Mouse (Mus musculus): ENCODE measurements around the gene Cnpy3. TPM values are rescaled to one million over a fixed set of nuclear protein-coding genes. Genes with fewer than 3 reads are reported as not detected.
"Not testable (repeated sequence)": the region's sequence is repeated elsewhere in the genome, so short reads cannot be mapped to it uniquely, and the experiment has no call there.

Gene Cnpy3
- 34.9 and 38.8 TPM in 2 replicates for polyA plus RNA-seq (2012; rRNA removed)

- DNase-seq (ENCODE audit: low read depth, low spot score) = peak; percentile 79
These were observed at the start of gene Cnpy3 for GRCm38 (mm10) chr17:46751794-46752556. Gene Cnpy3 (minus strand): TSS chr17:46752214.

GRCm38 (mm10) chr17:46801761-46802160, 49.7 kb upstream of the Cnpy3 start:
- DNase-seq (ENCODE audit: low read depth, low spot score) = no peak
- 85% methylated on average over 6 of the region's 6 CpGs for WGBS

More at GRCm38 (mm10) chr17:46751794-46752556, at the start of gene Cnpy3:
- under 1% methylated on average over 58 of the region's 58 CpGs for WGBS

DNA sequence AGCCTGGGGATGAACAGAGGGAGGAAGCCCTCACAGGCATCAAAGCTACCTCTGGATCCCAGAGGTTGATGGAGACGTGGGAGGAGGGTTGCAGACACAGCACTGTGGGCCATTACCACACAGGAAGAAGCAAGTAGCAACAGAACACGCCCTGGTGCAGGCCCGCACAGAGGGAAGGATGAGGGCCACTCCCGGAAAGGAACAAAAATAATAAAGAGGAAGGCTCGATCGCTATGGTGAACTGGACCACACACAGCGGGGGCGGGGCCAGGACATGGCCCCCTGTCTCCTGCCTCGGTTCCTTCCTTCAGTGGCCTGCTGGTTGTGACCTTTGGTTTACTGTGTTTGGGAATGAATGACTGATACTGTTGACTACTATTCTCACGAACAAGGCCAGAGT, 47.7 kb upstream of the Cnpy3 start:
- no peak for DNase-seq (ENCODE audit: low read depth, low spot score)
- 69% methylated on average over 10 of the region's 10 CpGs for WGBS

DNA sequence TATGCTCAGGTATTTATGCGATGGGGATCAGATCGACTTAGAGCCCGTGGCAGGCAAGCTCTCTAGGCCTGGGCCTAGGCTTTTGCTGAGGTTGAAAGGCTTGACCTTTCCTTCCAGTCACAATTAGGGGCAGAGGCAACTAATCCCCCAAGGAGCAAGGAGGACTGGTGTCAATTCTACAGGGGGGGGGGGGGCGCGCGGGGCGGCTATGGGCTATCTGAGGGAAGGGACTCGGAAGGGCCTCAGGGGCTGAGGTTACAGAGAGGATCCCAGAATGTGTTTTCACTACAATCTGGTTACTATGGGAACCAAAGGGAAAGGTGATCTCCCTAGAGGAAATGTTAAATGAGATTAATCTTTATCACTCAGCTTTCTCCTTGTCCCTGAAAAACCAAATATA, 45.4 kb upstream of the Cnpy3 start:
- no peak for DNase-seq (ENCODE audit: low read depth, low spot score)
- 82% methylated on average over 8 of the region's 8 CpGs for WGBS

DNA sequence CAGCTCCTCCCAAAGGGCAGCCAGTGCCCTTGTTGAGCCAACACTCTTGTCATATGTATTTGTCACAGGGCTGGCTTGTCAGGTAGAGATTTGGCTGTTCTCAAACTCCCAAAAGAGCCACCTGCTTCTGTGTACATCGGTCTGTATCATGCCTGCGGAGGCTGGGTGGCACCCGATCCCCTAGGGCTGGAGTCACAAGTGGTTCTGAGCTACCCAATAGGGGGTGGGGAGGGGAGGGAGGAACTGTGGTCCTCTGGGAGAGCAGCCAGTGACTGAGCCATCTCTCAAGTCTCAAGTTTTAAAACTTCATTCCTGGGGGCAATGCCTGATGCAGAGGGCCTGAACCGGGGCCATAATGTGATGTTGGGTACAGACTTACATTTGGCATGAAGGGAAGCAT, 44.7 kb upstream of the Cnpy3 start:
- 89% methylated on average over 4 of the region's 4 CpGs for WGBS
- DNase-seq (ENCODE audit: low read depth, low spot score) = no peak

DNA sequence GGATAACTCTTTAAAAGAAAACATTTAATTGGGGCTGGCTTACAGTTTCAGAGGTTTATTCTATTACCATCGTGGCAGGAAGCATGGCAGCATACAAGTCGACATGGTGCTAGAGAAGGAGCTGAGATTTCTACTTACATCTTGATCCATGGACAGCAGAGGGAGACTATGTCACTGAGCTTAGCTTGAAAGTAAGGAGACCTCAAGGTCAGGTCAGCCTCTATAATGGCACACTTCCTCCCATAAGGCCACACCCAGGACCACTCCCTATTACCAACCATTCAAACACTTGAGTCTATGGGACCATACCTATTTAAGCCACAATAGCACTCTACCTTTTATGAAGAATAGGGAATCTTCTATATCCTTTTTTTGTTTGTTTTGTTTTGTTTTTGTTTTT, 40.9 kb upstream of the Cnpy3 start:
- no peak for DNase-seq (ENCODE audit: low read depth, low spot score)

DNA sequence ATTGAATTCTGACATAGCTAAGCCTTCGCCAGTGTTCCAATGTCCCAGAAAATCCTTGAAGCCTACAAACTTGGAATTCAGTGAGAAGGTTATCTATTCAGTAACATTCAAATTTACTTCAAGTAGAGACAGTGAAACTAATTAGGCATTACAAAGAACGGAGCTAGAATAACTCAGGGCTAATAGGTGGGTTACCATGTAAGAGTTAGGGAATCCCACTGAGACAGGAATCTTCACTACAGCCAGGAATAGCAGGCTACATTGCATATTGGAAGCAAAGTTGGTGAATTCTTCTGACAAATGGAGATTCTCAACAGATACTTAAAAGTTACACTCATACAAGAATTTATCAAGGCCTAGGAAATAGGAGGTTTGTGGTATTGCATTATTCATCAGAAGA, 36.0 kb upstream of the Cnpy3 start:
- 77% methylated on average over 2 of the region's 2 CpGs for WGBS
- not testable (repeated sequence) for DNase-seq (ENCODE audit: low read depth, low spot score)

More for the DNA sequence above, 40.9 kb upstream of the Cnpy3 start:
- WGBS = 81% methylated on average over 2 of the region's 2 CpGs

DNA sequence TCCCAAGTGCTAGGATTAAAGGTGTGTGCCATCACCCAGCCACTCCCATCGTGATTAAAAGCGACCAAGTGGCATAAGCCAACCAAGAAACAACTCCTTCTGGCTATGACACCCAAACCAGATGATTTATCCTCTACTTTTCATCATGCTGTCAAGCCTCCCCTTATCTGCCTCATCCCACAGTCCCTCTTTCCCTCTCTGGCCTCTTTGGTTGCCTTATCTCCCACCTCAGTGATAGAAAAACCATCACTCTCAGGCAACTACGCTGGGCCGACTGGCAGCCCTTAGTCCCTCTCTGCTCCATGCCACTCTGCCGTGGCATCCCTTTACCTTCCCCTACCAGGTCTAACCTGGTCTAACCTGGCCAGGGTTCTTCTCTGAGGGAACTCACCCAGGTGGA, 34.9 kb upstream of the Cnpy3 start:
- no peak for DNase-seq (ENCODE audit: low read depth, low spot score)
- WGBS = 91% methylated on average over 5 of the region's 5 CpGs

GRCm38 (mm10) chr17:46783222-46783565, 31.2 kb upstream of the Cnpy3 start:
- 59% methylated on average over 2 of the region's 2 CpGs for WGBS
- DNase-seq (ENCODE audit: low read depth, low spot score) = no peak

- WGBS = under 1% methylated on average over 44 of the region's 44 CpGs
- DNase-seq (ENCODE audit: low read depth, low spot score) = peak; percentile 80
These were observed 30.6 kb upstream of the Cnpy3 start, which contains the start of gene Rpl7l1 for GRCm38 (mm10) chr17:46782341-46783221. Gene Rpl7l1 (minus strand): TSS chr17:46782672.

GRCm38 (mm10) chr17:46781876-46782275, 29.9 kb upstream of the Cnpy3 start:
- WGBS = under 1% methylated on average over 11 of the region's 11 CpGs

GRCm38 (mm10) chr17:46776087-46776486, 24.1 kb upstream of the Cnpy3 start:
- DNase-seq (ENCODE audit: low read depth, low spot score) = no peak
- WGBS = 26% methylated on average over 3 of the region's 3 CpGs

More at GRCm38 (mm10) chr17:46781876-46782275, 29.9 kb upstream of the Cnpy3 start:
- no peak for DNase-seq (ENCODE audit: low read depth, low spot score)

GRCm38 (mm10) chr17:46775070-46775469, 23.1 kb upstream of the Cnpy3 start:
- WGBS = 82% methylated on average over 9 of the region's 9 CpGs
- no peak for DNase-seq (ENCODE audit: low read depth, low spot score)

GRCm38 (mm10) chr17:46774131-46774472, 22.1 kb upstream of the Cnpy3 start:
- no peak for DNase-seq (ENCODE audit: low read depth, low spot score)
- 42% methylated on average over 2 of the region's 2 CpGs for WGBS

GRCm38 (mm10) chr17:46773278-46774130, 21.5 kb upstream of the Cnpy3 start:
- 7% methylated on average over 20 of the region's 20 CpGs for whole genome bisulfite sequencing
- peak; percentile 51 for DNase-seq (ENCODE audit: low read depth, low spot score)

DNA sequence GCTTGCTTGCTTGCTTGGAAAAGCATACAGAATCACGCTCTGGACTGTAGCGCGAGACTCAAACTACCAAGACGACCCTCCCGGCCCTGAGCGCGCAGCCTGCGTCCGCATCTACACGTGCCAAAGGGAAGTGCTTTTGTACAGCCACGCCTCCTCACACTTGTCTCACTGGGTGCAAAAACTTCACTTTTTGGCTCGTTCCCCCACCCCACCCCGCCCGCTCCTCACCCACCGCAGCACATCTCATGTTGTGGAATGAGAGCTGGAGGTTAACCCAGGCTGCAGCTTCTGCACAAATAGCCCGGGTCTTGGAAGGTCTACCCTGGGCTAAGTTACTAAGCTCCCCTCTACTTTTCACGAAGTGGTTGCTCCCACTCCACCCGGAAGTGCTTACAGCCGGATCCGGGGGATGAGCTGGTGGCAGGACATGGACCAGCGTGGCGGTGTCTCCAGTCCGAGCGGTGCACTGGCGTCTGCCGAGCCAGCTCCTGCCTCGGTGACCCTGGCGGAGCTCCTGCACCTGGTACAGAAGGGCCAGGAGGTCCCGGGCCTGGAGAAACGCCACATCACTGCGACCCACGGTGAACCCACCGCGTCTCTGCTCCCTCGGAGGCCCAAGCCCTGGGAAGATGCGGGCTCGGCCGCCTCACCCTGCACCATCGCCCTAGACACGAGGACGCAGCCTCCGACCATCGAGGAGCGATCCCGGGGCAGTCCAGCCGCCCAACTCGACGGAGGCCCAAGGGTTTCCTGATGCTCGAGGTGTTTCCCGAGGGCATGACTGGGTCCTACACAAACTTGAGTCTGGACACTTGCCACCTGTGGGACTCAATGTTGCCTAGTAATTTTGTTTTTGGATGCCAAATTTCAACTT, 20.6 kb upstream of the Cnpy3 start, which contains the start of gene 2310039H08Rik:
TSS of gene 2310039H08Rik (plus strand) at position 232 of the 874 bp plus-strand sequence.
- under 1% methylated on average over 50 of the region's 50 CpGs for WGBS

GRCm38 (mm10) chr17:46772038-46772403, 20.0 kb upstream of the Cnpy3 start:
- no peak for DNase-seq (ENCODE audit: low read depth, low spot score)
- WGBS = 2% methylated on average over 5 of the region's 5 CpGs

More for the DNA sequence above, 20.6 kb upstream of the Cnpy3 start, which contains the start of gene 2310039H08Rik:
- peak; percentile 68 for DNase-seq (ENCODE audit: low read depth, low spot score)

GRCm38 (mm10) chr17:46771616-46772015, 19.6 kb upstream of the Cnpy3 start:
- 65% methylated on average over 17 of the region's 17 CpGs for WGBS
- DNase-seq (ENCODE audit: low read depth, low spot score) = no peak

DNA sequence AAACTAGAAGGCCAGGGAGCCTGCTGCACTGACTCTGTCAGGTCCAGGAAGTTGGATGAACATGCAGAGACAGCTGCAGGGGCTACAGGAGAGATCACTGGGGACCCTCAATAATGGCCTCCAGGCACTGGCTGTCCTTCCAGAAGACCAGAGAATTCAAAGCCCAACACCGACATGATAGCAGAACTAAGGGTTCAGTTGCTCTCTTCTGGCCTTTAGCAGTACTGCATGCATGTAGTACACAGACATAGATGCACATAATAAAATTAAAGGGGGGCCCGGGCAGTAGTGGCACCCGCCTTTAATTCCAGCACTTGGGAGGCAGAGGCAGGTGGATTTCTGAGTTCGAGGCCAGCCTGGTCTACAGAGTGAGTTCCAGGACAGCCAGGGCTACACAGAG, 19.0 kb upstream of the Cnpy3 start:
- 82% methylated on average over 4 of the region's 4 CpGs for WGBS
- no peak for DNase-seq (ENCODE audit: low read depth, low spot score)

All from large intestine, adult 2 months (tissue).